Mouse (Mus musculus): ENCODE measurements around the gene Gse1.
"Not testable (repeated sequence)": the region's sequence is repeated elsewhere in the genome, so short reads cannot be mapped to it uniquely, and the experiment has no call there.

Gse1 gene

GRCm38 (mm10) chr8:120329030-120329748, 100.9 kb downstream of the Gse1 start:
- no peak for DNase-seq

DNA sequence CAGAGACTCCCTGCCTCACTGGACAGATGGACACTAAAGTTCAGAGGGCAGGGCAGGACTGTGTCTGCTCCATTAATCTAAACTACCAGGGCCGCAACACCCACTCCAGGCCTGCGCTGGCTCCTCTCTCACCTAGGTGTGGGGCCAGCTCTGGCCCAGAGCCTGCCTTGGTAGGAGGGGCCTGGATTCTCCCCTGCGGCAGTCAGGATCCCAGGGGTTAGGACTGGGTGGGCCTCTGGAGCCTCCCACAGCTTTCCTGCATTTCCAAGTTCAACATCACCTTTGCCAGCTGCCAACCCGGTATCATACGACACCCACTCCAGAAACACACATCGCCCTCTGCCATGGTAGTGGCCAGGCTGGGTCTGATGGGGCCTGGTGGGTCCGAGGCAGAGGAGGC, 102.8 kb downstream of the Gse1 start:
- no peak for DNase-seq

DNA sequence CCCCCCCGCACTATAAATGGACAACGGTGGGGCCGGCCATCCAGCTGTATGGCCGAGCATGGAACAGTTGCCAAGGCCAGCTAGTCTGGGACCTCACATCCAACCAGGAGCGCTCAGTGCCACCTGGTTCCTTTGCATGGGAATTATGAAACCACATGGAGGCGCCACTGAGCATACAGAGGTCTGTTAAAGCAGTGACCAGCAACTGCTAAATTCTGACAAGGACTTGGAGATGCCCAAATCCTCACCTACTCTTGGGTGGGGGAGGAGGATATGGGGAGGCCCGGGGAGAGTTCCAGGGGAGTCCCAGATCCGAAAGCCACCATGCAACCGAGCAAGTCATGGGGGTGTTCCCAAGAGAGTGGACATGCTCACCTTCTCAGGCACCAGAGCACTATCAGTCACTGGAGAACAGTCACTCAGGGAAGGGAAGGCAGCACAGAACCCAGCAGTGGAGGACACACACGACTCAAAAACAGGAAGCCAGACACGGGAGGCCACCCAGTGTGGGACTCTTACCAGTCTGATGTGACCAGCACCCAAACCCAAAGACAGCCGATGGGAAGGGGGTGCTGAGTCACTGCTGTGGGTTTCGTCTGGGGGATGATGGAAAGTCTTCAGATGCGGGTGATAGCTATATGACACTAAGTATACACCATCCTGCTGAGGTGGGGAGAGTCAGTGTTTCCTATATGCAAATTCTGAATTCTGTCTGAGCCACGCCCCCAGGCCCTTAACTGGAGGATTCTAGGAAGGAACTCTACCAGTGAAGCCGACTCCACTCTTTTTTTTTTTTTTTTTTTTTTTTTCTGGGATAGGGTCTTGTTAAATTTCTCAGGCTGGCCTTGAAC, 104.3 kb downstream of the Gse1 start:
- no peak for DNase-seq

GRCm38 (mm10) chr8:120333681-120334080, 105.4 kb downstream of the Gse1 start:
- no peak for DNase-seq

DNA sequence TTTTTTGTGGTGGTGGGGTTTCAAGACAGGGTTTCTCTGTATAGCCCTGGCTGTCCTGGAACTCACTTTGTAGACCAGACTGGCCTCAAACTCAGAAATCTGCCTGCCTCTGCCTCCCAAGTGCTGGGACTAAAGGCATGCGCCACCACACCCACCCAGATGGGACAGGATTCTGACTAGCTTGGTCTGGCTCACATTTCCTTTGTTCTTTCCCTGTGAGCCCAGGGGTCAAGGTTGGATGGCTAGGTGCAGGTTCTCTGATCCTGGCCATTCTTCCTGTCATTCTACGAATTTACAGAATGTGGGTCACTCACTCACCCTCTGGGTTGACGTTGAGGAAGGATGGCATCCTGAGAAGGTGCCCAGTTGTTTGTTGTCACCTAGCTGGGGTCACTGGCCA, 106.0 kb downstream of the Gse1 start:
- not testable (repeated sequence) for DNase-seq

DNA sequence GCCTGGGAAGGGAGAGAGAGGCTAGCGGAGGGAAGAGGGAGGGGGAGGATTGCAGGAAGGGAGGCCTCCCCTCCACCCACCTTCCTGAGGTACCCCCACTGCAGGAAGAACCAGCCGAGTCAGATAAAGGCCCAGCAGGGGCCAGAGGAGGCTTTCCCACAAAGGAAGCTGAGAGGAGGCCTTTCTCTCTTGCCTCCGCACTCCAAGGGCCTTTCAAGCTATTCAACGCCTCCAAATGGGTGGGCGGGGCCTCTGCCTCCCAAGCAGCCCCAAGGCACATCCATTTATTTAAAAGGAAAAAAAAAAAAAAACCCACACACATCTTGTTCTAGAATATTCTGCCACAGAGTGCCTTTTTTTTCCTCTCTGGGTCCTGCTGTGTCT, 106.6 kb downstream of the Gse1 start:
- no peak for DNase-seq

- DNase-seq: no peak
Measured at GRCm38 (mm10) chr8:120335262-120336086, 107.2 kb downstream of the Gse1 start.

GRCm38 (mm10) chr8:120336087-120336380, 107.8 kb downstream of the Gse1 start:
- DNase-seq: no peak

DNA sequence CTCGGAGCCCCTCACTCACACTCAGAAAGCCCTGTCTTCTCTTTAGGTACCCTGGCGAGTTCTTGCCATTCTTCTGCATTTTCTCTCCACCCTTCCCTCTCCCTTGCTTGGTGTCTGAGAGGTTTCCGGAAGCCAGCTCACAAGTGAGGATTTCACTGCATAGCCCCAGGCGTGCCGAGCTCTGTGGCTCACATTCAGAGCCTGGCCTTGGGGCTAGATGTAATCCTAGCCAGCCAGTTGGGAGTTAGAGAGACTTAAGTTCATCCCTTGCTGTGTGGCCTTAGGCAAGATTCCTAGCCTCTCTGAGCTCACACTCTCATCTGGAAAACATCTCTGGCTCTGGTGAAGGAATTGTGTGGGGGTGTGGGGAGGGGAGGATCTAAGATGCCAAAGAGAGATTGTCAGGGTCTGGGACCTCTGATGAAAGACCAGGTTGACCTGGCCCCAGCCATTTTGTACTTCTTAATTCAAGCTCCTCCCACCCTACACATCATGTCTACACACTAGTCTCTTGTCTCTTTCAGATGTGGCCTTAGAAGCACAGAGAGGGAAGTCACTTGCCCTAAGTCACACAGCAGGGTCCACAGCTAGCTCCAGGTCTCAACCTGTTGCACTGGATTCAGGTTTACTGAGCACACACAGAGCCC, 108.8 kb downstream of the Gse1 start:
- no peak for DNase-seq

DNA sequence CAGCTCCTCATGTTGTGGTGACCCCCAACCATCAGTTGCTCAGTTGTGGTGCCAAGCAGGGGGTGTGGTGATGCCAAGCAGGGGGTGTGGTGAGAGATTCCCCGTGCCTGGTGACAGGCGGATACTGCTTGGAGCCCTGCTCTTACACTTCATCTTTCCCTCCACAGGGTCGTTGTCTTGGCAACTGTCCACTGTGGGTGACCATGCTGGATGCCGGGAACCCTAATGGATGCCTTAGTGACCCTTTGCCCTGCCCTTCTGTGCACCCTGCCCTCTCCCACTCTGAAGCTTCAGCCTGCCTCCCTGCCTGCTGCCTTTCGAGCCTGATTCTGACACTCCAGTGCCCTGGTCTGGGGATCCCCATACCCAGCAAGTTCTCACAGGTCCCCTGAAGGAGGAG, 109.4 kb downstream of the Gse1 start:
- no peak for DNase-seq

- DNase-seq: no peak
Measured at GRCm38 (mm10) chr8:120338678-120339077, 110.4 kb downstream of the Gse1 start.

- DNase-seq: peak; percentile 68
Measured at GRCm38 (mm10) chr8:120339743-120340142, 111.5 kb downstream of the Gse1 start.

DNA sequence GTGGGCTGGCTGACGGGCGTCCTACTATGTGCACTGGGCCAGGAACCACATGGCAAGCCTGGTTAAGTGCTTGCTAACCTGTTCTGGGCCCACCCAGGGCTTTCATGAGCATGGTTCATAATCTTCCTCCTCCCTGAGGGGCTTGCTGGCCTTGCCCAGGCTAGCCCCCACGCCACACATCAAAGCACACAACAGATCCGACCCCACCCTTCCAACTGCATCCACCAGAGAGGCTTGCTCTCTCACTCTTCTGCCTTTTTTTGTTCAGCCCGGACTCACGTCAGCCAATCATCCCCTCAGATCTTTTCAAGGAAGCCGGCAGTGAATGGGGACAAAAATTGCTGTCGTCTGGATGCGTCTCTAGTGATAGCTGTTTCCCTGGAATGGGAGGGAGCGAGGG, 112.9 kb downstream of the Gse1 start:
- DNase-seq: no peak

GRCm38 (mm10) chr8:120342847-120343548, 114.7 kb downstream of the Gse1 start:
- DNase-seq: no peak

- DNase-seq: no peak
Measured at GRCm38 (mm10) chr8:120343582-120343981, 115.3 kb downstream of the Gse1 start.

- no peak for DNase-seq
Measured at GRCm38 (mm10) chr8:120344166-120344565, 115.9 kb downstream of the Gse1 start.

GRCm38 (mm10) chr8:120344583-120344982, 116.3 kb downstream of the Gse1 start:
- no peak for DNase-seq

DNA sequence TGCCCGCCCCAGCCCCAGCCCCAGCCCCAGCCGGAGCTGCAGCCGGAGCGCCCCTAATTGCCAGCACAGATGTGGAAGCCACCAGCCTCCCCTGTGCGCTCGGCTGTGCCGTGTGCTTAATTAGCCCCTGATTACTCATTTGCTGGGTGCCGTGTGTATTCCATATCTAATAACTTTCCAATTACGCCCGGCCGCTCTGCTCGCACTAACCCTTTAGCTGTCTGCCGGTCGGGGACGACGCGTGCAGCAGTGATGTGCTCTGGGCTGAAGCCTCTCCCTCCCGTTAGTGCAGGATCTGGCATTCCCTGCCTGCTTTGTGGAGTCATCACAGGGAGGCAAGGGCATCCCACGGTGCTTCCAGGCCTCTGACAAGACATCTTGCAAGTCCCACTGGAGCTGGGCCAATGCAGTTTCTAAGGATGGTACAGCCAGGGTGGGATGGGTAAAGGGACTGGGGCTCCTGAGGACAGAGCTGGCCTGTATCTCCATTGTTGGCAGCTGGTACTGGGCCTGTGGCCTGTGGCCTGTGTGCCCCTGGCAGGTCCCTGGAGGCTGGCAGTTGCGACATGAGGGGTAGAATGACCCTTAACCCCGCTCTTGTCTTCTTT, 119.6 kb downstream of the Gse1 start:
- DNase-seq: no peak

DNA sequence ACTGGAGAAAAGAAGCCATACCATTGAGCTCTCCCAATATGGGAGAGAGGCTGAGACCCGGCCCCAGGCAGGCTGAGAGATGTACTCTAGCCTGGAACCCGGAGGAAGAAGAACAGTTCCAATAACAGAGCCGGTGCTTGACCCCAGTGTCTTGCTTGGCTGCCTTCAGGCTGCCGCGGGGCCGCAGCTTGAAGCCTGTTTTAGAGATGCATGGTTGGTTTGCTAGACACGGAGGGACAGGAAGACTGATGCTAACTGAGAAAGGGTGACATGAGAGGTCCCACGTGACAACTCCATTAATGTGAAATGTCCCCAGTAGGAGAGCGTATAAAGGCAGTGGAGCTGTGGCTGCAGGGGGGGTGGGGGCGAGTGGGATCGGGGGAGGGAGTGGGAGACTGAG, 120.7 kb downstream of the Gse1 start:
- no peak for DNase-seq

GRCm38 (mm10) chr8:120351332-120352071, 123.2 kb downstream of the Gse1 start:
- DNase-seq: peak; percentile 52

DNA sequence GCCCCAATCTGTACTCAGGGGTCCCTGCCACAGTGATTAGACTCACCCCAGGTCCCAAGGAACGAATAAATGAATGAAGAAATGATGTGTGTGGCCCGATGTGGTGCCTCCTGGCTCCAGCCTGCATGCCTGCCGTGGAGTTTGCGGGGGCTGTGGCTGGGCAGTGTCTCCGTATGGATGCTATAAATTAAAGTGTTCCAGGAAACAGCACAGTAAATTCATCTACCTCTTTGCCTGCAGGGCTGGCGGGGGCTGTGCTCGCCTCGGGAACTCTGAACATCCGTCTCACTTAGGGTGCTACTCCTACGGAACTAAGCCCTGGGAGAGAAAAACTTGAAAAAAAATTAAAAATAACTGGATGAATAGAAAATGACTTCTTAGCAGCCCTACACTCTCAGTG, 123.8 kb downstream of the Gse1 start:
- DNase-seq: no peak
